Mouse (Mus musculus) 416B (cell line): Measurements from ENCODE around the gene Stox2.

Experiments
- DNase-seq: peaks from one replicate; pipeline ENCODE4 v3.0.0; 2011; ENCODE audit warnings: low read depth

Gene Stox2

GRCm38 (mm10) chr8:47354523-47355168 lies 91.5 kb downstream of the Stox2 start:
- DNase-seq: no peak

- DNase-seq: no peak
Observed at GRCm38 (mm10) chr8:47351914-47352701, 94.1 kb downstream of the Stox2 start.

DNA sequence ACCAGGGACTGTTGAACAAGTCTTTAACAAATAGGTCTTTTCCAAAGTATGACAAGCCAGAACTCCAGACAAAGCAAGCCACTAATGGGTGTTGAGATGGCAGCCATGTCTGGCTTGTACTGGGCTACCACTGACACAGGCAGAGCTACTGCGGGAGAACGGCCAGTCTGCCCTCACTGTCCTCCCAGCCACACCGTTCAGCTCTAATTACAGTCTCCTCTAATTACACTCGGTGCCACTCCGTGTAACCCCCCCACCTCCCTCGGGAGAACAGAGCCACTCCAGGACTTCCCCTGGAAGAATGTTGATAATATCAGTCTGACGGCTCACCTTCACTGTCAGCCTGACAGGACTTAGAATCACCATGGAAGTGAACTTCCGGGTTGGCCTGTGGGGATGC lies 97.1 kb downstream of the Stox2 start:
- no peak for DNase-seq

- no peak for DNase-seq
Observed at GRCm38 (mm10) chr8:47347809-47348208, 98.4 kb downstream of the Stox2 start.

GRCm38 (mm10) chr8:47345772-47346103 lies 100.4 kb downstream of the Stox2 start:
- no peak for DNase-seq

DNA sequence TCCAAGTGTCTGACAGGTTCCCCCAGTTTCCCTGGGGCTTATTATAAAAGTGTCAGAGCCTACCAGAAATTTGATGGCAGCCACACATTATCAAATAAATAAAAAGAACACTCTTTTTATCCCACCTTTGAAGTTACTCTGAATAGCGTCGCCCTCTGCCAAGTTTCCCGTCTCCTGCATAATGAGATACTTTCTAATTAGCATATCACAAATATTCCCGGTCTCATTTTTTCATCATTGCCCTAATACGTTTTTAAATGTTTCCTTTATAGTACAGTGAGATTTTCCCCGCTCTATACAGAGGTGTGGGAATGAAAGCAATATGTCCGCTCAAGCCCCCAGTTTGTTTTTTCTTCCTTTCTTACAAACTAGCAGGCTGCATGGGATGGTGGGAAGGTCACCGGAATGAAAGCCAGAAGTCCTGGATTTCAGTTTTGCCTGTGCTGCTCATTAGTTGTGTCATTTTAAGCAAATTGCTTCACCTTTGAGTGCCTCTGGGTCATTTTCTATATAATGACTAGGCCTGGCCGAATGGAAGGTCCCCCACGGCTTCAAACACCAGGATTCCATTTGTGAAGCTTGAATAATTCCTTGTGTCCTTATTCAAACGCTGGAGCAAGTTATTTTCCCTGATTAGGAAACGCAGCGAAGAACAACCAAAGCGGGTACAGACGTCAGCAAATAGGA lies 100.9 kb downstream of the Stox2 start:
- DNase-seq: no peak

GRCm38 (mm10) chr8:47341474-47341873 lies 104.7 kb downstream of the Stox2 start:
- no peak for DNase-seq

- no peak for DNase-seq
Observed at GRCm38 (mm10) chr8:47338691-47339323, 107.4 kb downstream of the Stox2 start.

DNA sequence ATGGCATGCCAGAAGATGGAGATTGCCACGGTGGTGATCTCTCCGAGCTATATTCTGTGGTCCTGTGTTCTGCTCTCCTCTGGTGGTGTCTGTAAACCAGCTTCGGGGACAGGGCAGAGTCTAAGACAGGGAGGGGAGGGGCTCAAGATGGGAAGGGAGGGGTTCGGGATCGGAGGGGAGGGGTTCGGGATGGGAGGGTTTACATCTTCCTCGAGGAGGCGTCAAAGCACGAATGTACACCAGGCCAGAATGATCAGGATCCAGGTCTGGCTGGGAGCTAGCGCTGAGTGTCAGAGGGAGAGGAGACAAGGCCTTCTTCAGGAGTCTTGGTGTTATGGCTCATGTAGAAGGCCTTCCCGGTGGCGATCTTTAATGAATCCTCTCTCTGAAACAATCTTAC lies 109.7 kb downstream of the Stox2 start:
- DNase-seq: no peak

DNA sequence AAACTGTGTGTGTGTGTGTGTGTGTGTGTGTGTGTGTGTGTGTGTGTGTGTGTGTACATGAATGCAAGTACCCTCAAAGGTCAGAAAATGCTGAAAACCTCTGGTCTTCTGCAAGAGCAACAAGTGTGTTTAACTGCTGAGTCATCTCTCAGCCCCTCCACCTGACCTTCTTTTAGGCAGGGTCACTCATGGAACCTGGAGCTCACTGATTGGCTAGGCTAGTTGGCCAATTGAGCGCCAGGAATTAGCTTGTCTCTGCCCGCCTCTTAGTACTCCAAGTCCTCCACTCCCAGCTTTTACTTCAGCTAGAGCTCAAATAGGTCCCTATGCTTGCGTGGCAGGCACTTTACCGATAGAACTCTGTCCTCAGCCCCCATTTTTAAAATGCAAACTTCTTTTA lies 110.2 kb downstream of the Stox2 start:
- DNase-seq: no peak

DNA sequence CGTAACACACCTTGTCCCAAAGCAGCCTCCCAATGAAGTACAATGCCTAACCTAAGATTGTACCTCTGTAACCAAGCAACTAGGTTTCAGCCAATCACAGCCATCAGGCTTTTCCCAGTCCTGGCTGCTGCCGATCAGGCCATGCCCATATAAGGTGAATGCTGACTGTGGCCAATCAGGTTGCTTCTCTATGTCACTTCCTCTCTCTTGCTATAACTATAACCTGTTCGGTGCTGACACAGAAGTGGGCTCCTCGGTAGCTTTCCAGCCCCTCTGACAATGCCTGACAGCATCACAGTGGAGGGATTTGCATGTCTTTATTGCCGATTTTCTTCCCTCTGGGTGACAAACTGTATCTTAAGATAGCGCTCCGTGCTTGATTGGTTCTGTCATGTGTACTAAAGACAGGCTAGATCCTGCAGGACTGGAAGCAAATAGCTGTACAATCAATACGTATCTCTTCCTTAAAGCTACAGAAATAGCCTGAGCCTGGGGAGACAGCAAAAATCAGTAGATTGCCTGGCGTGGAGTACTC lies 111.9 kb downstream of the Stox2 start:
- peak; percentile 3 for DNase-seq

DNA sequence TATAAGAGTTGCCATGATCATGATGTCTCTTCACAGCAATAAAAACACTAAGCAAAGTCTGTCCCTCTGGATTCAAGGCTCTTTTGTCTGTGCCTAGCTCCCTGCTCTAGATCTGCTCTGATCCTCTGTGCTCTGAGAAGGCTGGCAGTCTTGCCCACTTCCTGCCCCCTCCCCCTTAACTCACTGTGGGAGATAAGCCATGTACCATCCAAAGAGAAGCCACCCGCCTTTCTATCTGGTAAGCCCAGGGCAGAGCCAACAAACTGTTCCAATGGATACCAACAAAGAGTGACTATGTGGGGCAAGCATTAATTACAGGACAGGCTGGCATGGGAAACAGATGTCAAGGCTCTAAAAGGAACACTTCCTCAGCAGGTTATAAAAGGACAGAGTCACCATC lies 113.2 kb downstream of the Stox2 start:
- DNase-seq: no peak

- no peak for DNase-seq
Observed at GRCm38 (mm10) chr8:47330982-47331381, 115.2 kb downstream of the Stox2 start.

- DNase-seq: no peak
Observed at GRCm38 (mm10) chr8:47326348-47326747, 119.8 kb downstream of the Stox2 start.

DNA sequence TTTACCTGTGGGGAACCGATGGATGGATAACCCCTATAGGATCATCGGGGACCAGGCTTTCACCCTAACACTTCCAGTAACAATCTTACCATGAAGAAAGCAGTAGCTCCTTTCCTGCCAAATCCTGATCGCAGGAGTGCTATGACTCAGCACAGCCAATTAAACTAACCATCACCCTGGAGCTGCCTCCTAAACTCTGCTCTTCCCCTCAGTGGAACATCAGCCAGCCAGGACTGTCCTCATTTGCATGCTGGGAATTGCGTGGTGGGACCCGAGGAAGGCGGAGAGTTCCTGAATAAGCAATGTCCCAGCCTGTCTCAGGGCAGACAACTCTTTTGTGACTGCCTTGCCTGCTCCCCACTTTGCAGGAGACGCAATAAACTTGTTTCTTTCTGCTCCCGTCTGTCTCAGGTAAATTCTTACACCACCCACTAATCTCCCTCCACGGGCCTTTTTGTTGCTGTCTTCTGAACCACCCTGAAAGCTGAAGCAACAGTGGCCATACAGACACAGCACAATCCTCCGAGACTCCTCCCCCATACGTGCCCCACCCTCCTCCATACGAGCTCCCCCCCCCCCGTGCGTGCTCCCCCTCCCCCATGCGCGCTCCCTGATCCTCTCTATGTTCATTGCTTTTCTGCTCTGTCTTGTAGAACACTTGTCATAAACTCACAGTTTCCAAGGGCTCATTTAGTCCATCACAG lies 121.9 kb downstream of the Stox2 start:
- DNase-seq: no peak

DNA sequence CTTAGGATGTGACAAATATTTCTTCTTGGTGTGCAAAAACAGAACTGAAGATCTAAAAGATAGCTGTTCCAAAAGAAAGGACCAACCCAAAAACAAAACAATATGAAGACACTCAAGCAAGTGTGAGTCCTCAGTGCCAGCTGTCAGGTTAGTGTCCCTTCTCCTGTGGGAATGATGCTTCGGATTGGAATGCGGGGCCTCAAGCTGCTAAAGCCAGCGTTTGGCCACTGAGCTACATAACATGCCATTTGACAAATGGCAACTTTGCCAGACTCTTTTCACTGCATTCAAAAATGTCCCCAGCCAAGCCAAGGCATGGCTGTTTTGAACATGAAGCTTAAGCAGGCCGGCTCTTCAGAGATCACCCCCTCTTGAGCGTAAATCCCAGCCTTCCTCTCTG lies 124.9 kb downstream of the Stox2 start:
- DNase-seq: no peak

DNA sequence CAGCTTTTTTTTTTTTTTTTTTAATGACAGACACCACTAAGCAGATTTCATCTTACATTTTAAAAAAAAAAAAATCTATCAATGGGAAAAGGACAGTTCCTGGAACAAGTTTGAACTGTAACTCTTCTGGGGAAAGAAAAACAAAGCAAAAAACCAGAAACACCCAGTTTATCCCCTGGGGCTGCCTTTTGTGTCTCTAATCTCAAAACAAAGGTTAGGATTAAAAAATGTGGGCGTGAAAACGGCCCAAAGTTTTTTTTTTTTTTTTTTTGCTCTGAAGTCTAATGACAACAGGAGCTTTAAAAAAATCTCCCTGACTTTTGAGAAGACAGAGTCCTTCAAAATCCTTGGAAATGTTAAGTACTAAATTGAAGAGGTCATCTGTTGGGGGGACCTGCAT lies 125.5 kb downstream of the Stox2 start:
- no peak for DNase-seq

GRCm38 (mm10) chr8:47318468-47318867 lies 127.7 kb downstream of the Stox2 start:
- DNase-seq: no peak

DNA sequence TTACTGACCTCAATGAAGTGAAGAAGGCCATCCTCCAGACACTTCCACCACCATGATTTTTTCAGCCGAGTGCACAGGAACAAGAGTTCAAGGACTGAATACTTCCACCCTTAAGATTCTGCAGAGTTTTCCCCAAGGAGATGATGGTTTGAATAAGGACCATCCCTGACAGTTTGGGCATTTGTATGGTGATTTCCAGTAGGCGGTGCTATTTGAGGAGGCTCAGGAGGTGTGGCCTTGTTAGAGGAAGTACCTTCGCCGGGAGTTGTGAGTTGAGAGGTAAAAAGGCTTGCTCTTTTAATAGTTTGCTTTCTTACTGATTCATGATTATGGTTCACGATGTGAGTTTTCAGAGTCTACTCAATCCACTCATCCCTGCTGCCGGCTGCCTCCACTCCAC lies 138.0 kb downstream of the Stox2 start:
- DNase-seq: no peak

DNA sequence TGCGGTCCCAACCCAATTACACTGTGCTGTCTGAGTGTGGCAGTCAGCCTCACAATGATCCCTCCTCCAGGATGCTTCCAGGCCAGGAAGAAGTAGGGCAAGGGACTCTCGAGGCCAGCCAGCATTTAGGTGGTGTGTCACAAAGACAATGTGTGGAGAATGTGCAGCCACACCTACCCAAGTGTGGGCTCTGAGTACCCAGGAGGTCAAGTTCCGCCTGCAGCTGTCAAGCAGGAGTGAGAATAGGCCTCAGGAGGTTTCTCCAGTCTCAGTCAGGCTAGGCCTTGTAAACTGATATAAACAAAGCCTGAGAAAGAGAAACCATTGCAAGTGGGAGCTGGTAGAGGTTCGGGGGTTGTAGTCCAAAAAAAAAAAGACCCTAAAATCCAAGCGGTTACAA lies 139.8 kb downstream of the Stox2 start:
- DNase-seq: no peak

- no peak for DNase-seq
Observed at GRCm38 (mm10) chr8:47305880-47306279, 140.3 kb downstream of the Stox2 start.

DNA sequence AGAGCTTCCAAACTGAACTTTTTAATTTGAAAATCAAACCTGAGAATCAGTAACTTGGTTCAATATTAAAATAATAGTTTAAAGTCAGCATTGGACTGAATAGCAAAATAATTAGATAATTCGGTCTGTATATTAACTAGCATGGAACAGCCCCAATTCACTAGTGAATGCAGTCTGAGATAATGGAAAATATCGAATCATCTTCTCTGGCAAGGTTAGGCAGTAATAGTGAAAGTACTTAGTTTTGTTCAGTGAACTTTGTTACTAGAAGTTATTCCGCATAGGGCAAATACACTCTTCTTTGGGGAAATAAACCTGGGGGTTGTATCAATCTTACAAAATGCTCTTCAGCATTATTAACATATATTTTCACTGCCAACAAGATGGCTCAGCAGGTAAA lies 147.7 kb downstream of the Stox2 start:
- DNase-seq: no peak
